Mouse (Mus musculus) MEL (cell line): ENCODE data around the gene Krt75. TPM values are rescaled to one million over a fixed set of nuclear protein-coding genes. Genes with fewer than 3 reads are reported as not detected.

Experiments
- DNase-seq: peaks from one replicate; pipeline ENCODE4 v3.0.0; 2011; ENCODE audit warnings: low read depth, low spot score
- H3K27ac ChIP-seq: 2 replicates; pipeline ENCODE4 v1.5.1; 2012; ENCODE audit warnings: low read depth, mild to moderate bottlenecking, control low read depth, low read length, moderate library complexity; ENCODE audit not compliant: control insufficient read depth
- H3K27me3 ChIP-seq, 2 experiments: fragments of 150-350 bp in 1 of 2; sonication (generic) in 1 of 2; 2 replicates each; pipeline ENCODE4 v1.6.1; 2012; ENCODE audit warnings: low read length in 2 of 2, mild to moderate bottlenecking in 2 of 2, improper control_type of control experiment in 1 of 2, moderate library complexity in 1 of 2; ENCODE audit not compliant: insufficient read depth in 2 of 2, control insufficient read depth in 1 of 2
- H3K36me3 ChIP-seq, 2 experiments: 2 replicates each; pipeline ENCODE4 v1.6.1; 2012 to 2014; ENCODE audit warnings: low read length in 2 of 2, improper control_type of control experiment in 1 of 2, inconsistent platforms in 1 of 2, mild to moderate bottlenecking in 1 of 2; ENCODE audit not compliant: insufficient read depth in 2 of 2, control insufficient read depth in 1 of 2
- H3K4me1 ChIP-seq, 2 experiments: fragments of 150-350 bp in 1 of 2; sonication (generic) in 1 of 2; 2 replicates each; pipeline ENCODE4 v1.6.1; 2012; ENCODE audit warnings: low read length in 2 of 2, improper control_type of control experiment in 1 of 2, mild to moderate bottlenecking in 1 of 2; ENCODE audit not compliant: insufficient read depth in 2 of 2, control insufficient read depth in 1 of 2
- H3K4me3 ChIP-seq, 2 experiments: fragments of 150-350 bp in 1 of 2; sonication (generic) in 1 of 2; 2 replicates each; pipeline ENCODE4 v1.5.1; 2012; ENCODE audit warnings: low read depth in 2 of 2, low read length in 2 of 2, mild to moderate bottlenecking in 2 of 2, moderate library complexity in 2 of 2, control low read depth in 1 of 2, improper control_type of control experiment in 1 of 2; ENCODE audit not compliant: control insufficient read depth in 1 of 2, insufficient read depth in 1 of 2
- H3K79me2 ChIP-seq: 2 replicates; pipeline ENCODE4 v1.6.1; 2012; ENCODE audit warnings: mild to moderate bottlenecking, low read length, moderate library complexity; ENCODE audit not compliant: control insufficient read depth, poor library complexity, insufficient read depth
- H3K9ac ChIP-seq: 2 replicates; pipeline ENCODE4 v1.6.1; 2012; ENCODE audit warnings: low read depth, mild to moderate bottlenecking, control low read depth, low read length, moderate library complexity; ENCODE audit not compliant: control insufficient read depth, poor library complexity, severe bottlenecking
- H3K9me3 ChIP-seq: fragments of 150-350 bp; sonication (generic); replicated peaks from 2 replicates; pipeline ENCODE4 v1.6.1; 2012; ENCODE audit warnings: mild to moderate bottlenecking, low read length, improper control_type of control experiment, moderate library complexity; ENCODE audit not compliant: insufficient read depth
- CHD1 ChIP-seq: IDR thresholded peaks from 2 replicates; pipeline ENCODE4 v1.6.1; 2012; ENCODE audit warnings: low read depth, mild to moderate bottlenecking, inconsistent platforms, low read length, improper control_type of control experiment
- CHD2 ChIP-seq: IDR thresholded peaks from 2 replicates; pipeline ENCODE4 v1.6.1; 2011; ENCODE audit warnings: low read length, improper control_type of control experiment
- CTCF ChIP-seq, 3 experiments: IDR thresholded peaks in 2 of 3; conservative IDR thresholded peaks in 1 of 3; 2 replicates each; pipeline ENCODE4 v1.5.1; 2011 to 2012; ENCODE audit warnings: low read length in 3 of 3, low read depth in 2 of 3, mild to moderate bottlenecking in 2 of 3, improper control_type of control experiment in 1 of 3, inconsistent platforms in 1 of 3, mixed read lengths in 1 of 3, moderate library complexity in 1 of 3; ENCODE audit not compliant: control insufficient read depth in 1 of 3, insufficient read depth in 1 of 3, poor library complexity in 1 of 3, severe bottlenecking in 1 of 3
- E2F4 ChIP-seq: IDR thresholded peaks from 2 replicates; pipeline ENCODE4 v1.6.1; 2011; ENCODE audit warnings: low read depth, low read length, improper control_type of control experiment, borderline replicate concordance
- EP300 ChIP-seq, 2 experiments: IDR thresholded peaks; 2 replicates each; pipeline ENCODE4 v1.6.1; 2011; ENCODE audit warnings: improper control_type of control experiment in 2 of 2, low read length in 2 of 2, low read depth in 1 of 2, mild to moderate bottlenecking in 1 of 2
- ETS1 ChIP-seq: IDR thresholded peaks from 2 replicates; pipeline ENCODE4 v1.6.1; 2012; ENCODE audit warnings: low read depth, mild to moderate bottlenecking, inconsistent platforms, low read length, improper control_type of control experiment, moderate library complexity
- GABPA ChIP-seq: IDR thresholded peaks from 2 replicates; pipeline ENCODE4 v1.6.1; 2012; ENCODE audit warnings: low read depth, mild to moderate bottlenecking, inconsistent platforms, low read length, improper control_type of control experiment, moderate library complexity
- JUND ChIP-seq: IDR thresholded peaks from 2 replicates; pipeline ENCODE4 v1.6.1; 2011; ENCODE audit warnings: low read depth, mild to moderate bottlenecking, improper control_type of control experiment, low read length
- MAX ChIP-seq: IDR thresholded peaks from 2 replicates; pipeline ENCODE4 v1.6.1; 2011; ENCODE audit warnings: low read length, improper control_type of control experiment
- MXI1 ChIP-seq: IDR thresholded peaks from 2 replicates; pipeline ENCODE4 v1.6.1; 2011; ENCODE audit warnings: mild to moderate bottlenecking, low read depth, low read length, improper control_type of control experiment
- MYB ChIP-seq: IDR thresholded peaks from 2 replicates; pipeline ENCODE4 v1.6.1; 2011; ENCODE audit warnings: mild to moderate bottlenecking, low read depth, low read length, improper control_type of control experiment
- MYC ChIP-seq: IDR thresholded peaks from 2 replicates; pipeline ENCODE4 v1.6.1; 2011; ENCODE audit warnings: low read depth, mild to moderate bottlenecking, low read length, improper control_type of control experiment, moderate library complexity
- NELFE ChIP-seq: IDR thresholded peaks from 2 replicates; pipeline ENCODE4 v1.6.1; 2011; ENCODE audit warnings: low read depth, low read length, improper control_type of control experiment
- POLR2A ChIP-seq, 2 experiments: IDR thresholded peaks; 2 replicates each; pipeline ENCODE4 v1.6.1; 2011 to 2012; ENCODE audit warnings: low read length in 2 of 2, mild to moderate bottlenecking in 2 of 2, control low read depth in 1 of 2, improper control_type of control experiment in 1 of 2, low read depth in 1 of 2, moderate library complexity in 1 of 2; ENCODE audit not compliant: control insufficient read depth in 1 of 2, insufficient read depth in 1 of 2, poor library complexity in 1 of 2
- POLR2AphosphoS2 ChIP-seq: IDR thresholded peaks from 2 replicates; pipeline ENCODE4 v1.6.1; 2011; ENCODE audit warnings: low read length, improper control_type of control experiment
- RAD21 ChIP-seq: IDR thresholded peaks from 2 replicates; pipeline ENCODE4 v1.6.1; 2011; ENCODE audit warnings: mild to moderate bottlenecking, low read depth, low read length, improper control_type of control experiment
- RCOR1 ChIP-seq: IDR thresholded peaks from 2 replicates; pipeline ENCODE4 v1.6.1; 2012; ENCODE audit warnings: low read depth, mild to moderate bottlenecking, inconsistent platforms, low read length, improper control_type of control experiment
- SMC3 ChIP-seq: IDR thresholded peaks from 2 replicates; pipeline ENCODE4 v1.6.1; 2011; ENCODE audit warnings: low read depth, low read length, improper control_type of control experiment
- TBP ChIP-seq: IDR thresholded peaks from 2 replicates; pipeline ENCODE4 v1.8.0; 2011; ENCODE audit warnings: low read depth, low read length, improper control_type of control experiment
- TCF12 ChIP-seq: IDR thresholded peaks from 2 replicates; pipeline ENCODE4 v1.6.1; 2014; ENCODE audit warnings: low read depth, mild to moderate bottlenecking, inconsistent platforms, low read length, improper control_type of control experiment, moderate library complexity
- ZKSCAN1 ChIP-seq: IDR thresholded peaks from 2 replicates; pipeline ENCODE4 v1.6.1; 2012; ENCODE audit warnings: low read depth, mild to moderate bottlenecking, inconsistent platforms, low read length, improper control_type of control experiment, moderate library complexity
- ZNF384 ChIP-seq: IDR thresholded peaks from 2 replicates; pipeline ENCODE4 v1.6.1; 2012; ENCODE audit warnings: low read depth, mild to moderate bottlenecking, inconsistent platforms, low read length, improper control_type of control experiment
- polyA plus RNA-seq, 2 experiments: library from polyadenylated mRNA; stranded (reverse) in 1 of 2; unstranded in 1 of 2; fragments of >175 nt in 1 of 2; fragments of >200 nt in 1 of 2; gene quantifications; 2 replicates each; pipeline versions ENCODE4 v1.2.1 to v1.2.4; 2012; ENCODE audit warnings: low replicate concordance in 2 of 2, low read depth in 1 of 2; ENCODE audit not compliant: insufficient read length in 2 of 2, insufficient read depth in 1 of 2, missing spikeins in 1 of 2
- total RNA-seq: library from RNA; depleted of rRNA; stranded (reverse); fragments of 300-350 nt; gene quantifications from 2 replicates; pipeline ENCODE4 v1.2.3, GENCODE M21; 2012

Gene Krt75
- total and polyA plus RNA-seq, 3 experiments = not detected

DNA sequence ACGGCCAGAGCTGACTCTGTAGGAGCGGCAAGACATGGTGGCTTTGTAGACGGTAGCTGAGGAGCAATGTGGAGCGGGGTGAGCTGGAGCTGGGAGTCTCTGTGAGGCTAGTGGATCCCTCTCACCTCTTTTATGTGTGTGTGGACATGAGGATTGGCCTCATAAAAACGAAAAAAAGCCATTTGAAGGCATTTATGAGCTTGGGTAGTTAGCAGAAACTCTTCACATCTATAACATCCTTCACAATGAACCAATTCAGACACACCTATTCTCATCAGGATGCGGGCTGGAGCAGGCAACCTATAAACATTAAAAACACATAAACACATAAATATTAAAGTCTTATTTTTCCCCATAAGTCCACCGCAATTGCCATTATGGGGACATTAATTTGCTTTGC is 41.0 kb downstream of the Krt75 start, which contains the start of gene Krt84:
Krt84 (minus strand) TSS at position 101 of the 400 bp plus-strand sequence.
- DNase-seq = no peak
- Histone ChIP-seq H3K9me3 (no peaks in the 10 kb centered on the region), H3K9ac (no peak within 1 kb of the TSS), H3K36me3 (no peaks in the 10 kb centered on the region), H3K27ac (no peak within 1 kb of the TSS), H3K4me1 (no peaks in the 10 kb centered on the region), H3K79me2 (no peaks in the 10 kb centered on the region), H3K27me3 (no peaks in the 10 kb centered on the region), H3K4me3 (no peak within 1 kb of the TSS)
- TF ChIP-seq E2F4 (no peak), CHD2 (no peak), RCOR1 (no peak), SMC3 (no peak), POLR2AphosphoS2 (no peak), CHD1 (no peak)

DNA sequence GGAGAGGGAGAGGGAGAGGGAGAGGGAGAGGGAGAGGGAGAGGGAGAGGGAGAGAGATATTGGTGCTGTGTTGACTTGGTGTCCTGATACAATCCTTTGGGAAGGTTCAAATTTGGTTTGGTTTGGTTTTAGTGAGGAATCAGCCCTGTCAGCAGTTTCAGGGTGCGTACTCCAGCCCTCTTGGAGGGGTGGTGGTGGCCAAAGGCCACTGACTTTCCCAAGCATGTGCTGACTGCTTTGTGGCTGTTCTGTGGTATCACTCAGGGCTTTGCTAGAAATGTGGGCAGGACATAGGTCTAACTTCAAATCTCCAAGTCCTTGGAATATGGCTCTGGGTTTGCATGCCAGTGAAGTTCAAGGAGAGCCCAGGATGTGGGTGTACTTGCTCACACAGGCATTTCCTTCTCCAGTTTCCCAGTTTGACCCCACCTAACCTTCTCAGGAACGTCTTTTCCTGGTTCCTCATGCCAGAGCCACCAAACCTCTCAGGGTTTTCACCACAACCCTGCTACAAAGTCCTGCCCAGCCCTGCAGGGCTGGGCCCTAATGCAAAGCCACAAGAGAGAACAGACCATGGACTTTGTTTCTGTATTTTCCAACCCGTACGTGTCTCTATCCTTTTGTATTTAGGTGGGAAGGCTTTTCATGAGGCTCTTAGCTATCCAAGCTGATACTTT is 51.0 kb downstream of the Krt75 start:
- Histone ChIP-seq H3K4me1 (no peaks in the 10 kb centered on the region), H3K36me3 (no peaks in the 10 kb centered on the region), H3K27me3 (no peaks in the 10 kb centered on the region), H3K9ac (no peak overlapping the region), H3K27ac (no peak overlapping the region), H3K4me3 (no peak overlapping the region), H3K9me3 (no peaks in the 10 kb centered on the region), H3K79me2 (no peaks in the 10 kb centered on the region)
- no peak for TF ChIP-seq RAD21
- TF ChIP-seq POLR2A (IDR thresholded peaks at IDR 0.05; ENCODE audit: control insufficient read depth in 1 of 2, insufficient read depth in 1 of 2, low read depth in 1 of 2, low read length in 2 of 2, poor library complexity in 1 of 2) = no peak
- TF ChIP-seq EP300 (IDR thresholded peaks at IDR 0.05; ENCODE audit: low read depth in 1 of 2, low read length in 2 of 2) = no peak
- no peak for TF ChIP-seq MYB
- TF ChIP-seq ZKSCAN1 = no peak
- TF ChIP-seq ETS1 = no peak
- no peak for TF ChIP-seq GABPA
- TF ChIP-seq MYC = no peak
- TF ChIP-seq ZNF384 = no peak
- TF ChIP-seq TBP = no peak
- TF ChIP-seq NELFE = no peak
- TF ChIP-seq MXI1 = no peak
- no peak for TF ChIP-seq CTCF (IDR thresholded peaks at IDR 0.05 in 2 of 3, conservative IDR thresholded peaks at IDR 0.05 in 1 of 3; ENCODE audit: control insufficient read depth in 1 of 3, insufficient read depth in 1 of 3, low read depth in 2 of 3, low read length in 3 of 3, poor library complexity in 1 of 3, severe bottlenecking in 1 of 3)
- TF ChIP-seq JUND = no peak
- no peak for TF ChIP-seq MAX
- no peak for TF ChIP-seq SMC3
- TF ChIP-seq TCF12 = no peak
- no peak for DNase-seq
